Mouse (Mus musculus) bone marrow macrophage, adult 2 months (primary cell): ENCODE measurements at regions not wholly inside any gene's neighbourhood (a gene's known extent, or its start where the extent isn't known, plus 50 kb on each side); places are given as distances from the start of the nearest gene placed in this dataset.

ENCODE experiments used
- H3K27ac ChIP-seq: 2 replicates; pipeline ENCODE4 v1.5.1; 2012; ENCODE audit warnings: low read depth, low read length; ENCODE audit not compliant: insufficient read depth
- H3K4me1 ChIP-seq: 2 replicates; pipeline ENCODE4 v1.6.1; 2012; ENCODE audit warnings: low read length; ENCODE audit not compliant: control insufficient read depth, insufficient read depth
- H3K4me3 ChIP-seq: 2 replicates; pipeline ENCODE4 v1.5.1; 2012; ENCODE audit warnings: mild to moderate bottlenecking, low read length, moderate library complexity; ENCODE audit not compliant: insufficient read depth
- CTCF ChIP-seq: IDR thresholded peaks from 2 replicates; pipeline ENCODE4 v1.5.1; 2012; ENCODE audit warnings: low read depth, mild to moderate bottlenecking, low read length, moderate library complexity
- POLR2A ChIP-seq: IDR thresholded peaks from 2 replicates; pipeline ENCODE4 v1.6.1; 2012; ENCODE audit warnings: mild to moderate bottlenecking, low read depth, low read length, borderline replicate concordance

- peaks cover 3% of the 10 kb centered on the region; the same call in 1 of the 2 replicates for H3K4me1 ChIP-seq
- TF ChIP-seq CTCF (no peak), POLR2A (no peak)
- H3K27ac ChIP-seq: no peak overlapping the region
- H3K4me3 ChIP-seq: no peak overlapping the region
Measured at GRCm38 (mm10) chrX:57711914-57712313, 208.4 kb upstream of the Gpr101 start.

- Histone ChIP-seq H3K4me1 (peaks cover 7% of the 10 kb centered on the region), H3K4me3 (no peak overlapping the region), H3K27ac (no peak overlapping the region)
- no peak for TF ChIP-seq CTCF
- TF ChIP-seq POLR2A: no peak
Measured at GRCm38 (mm10) chrX:57709115-57709877, 205.7 kb upstream of the Gpr101 start.

GRCm38 (mm10) chrX:57708501-57708900 lies 204.9 kb upstream of the Gpr101 start:
- Histone ChIP-seq H3K4me3 (no peak overlapping the region), H3K4me1 (peaks cover 7% of the 10 kb centered on the region)
- TF ChIP-seq CTCF (no peak), POLR2A (no peak)

GRCm38 (mm10) chrX:57707932-57708331 lies 204.4 kb upstream of the Gpr101 start:
- Histone ChIP-seq H3K27ac (no peak overlapping the region), H3K4me3 (no peak overlapping the region), H3K4me1 (peaks cover 7% of the 10 kb centered on the region)
- TF ChIP-seq POLR2A: no peak

More at GRCm38 (mm10) chrX:57708501-57708900, 204.9 kb upstream of the Gpr101 start:
- no peak overlapping the region for H3K27ac ChIP-seq

- peak overlapping the region; percentile 40 for H3K27ac ChIP-seq
- no peak overlapping the region for H3K4me3 ChIP-seq
- TF ChIP-seq POLR2A (no peak), CTCF (no peak)
- peaks cover 7% of the 10 kb centered on the region for H3K4me1 ChIP-seq
Measured at GRCm38 (mm10) chrX:57706683-57707308, 203.2 kb upstream of the Gpr101 start.

GRCm38 (mm10) chrX:57692506-57692905 lies 188.9 kb upstream of the Gpr101 start:
- Histone ChIP-seq H3K27ac (no peak overlapping the region), H3K4me3 (no peak overlapping the region), H3K4me1 (no peaks in the 10 kb centered on the region)
- TF ChIP-seq CTCF: no peak
- TF ChIP-seq POLR2A: no peak

- H3K4me1 ChIP-seq: no peaks in the 10 kb centered on the region
- no peak overlapping the region for H3K27ac ChIP-seq
- no peak overlapping the region for H3K4me3 ChIP-seq
- TF ChIP-seq CTCF (no peak), POLR2A (no peak)
Measured at GRCm38 (mm10) chrX:57676764-57677163, 173.2 kb upstream of the Gpr101 start.

GRCm38 (mm10) chrX:57674955-57675354 lies 171.4 kb upstream of the Gpr101 start:
- Histone ChIP-seq H3K27ac (no peak overlapping the region), H3K4me3 (no peak overlapping the region), H3K4me1 (no peaks in the 10 kb centered on the region)
- TF ChIP-seq POLR2A (no peak), CTCF (peak; percentile 28; the same call in 1 of the 2 replicates)

- TF ChIP-seq CTCF: no peak
- Histone ChIP-seq H3K4me3 (no peak overlapping the region), H3K4me1 (no peaks in the 10 kb centered on the region), H3K27ac (no peak overlapping the region)
Measured at GRCm38 (mm10) chrX:57659571-57659970, 156.0 kb upstream of the Gpr101 start.

- TF ChIP-seq CTCF (no peak), POLR2A (no peak)
- H3K4me3 ChIP-seq: no peak overlapping the region
Measured at GRCm38 (mm10) chrX:57656035-57656434, 152.5 kb upstream of the Gpr101 start.

More at GRCm38 (mm10) chrX:57656035-57656434, 152.5 kb upstream of the Gpr101 start:
- Histone ChIP-seq H3K4me1 (no peaks in the 10 kb centered on the region), H3K27ac (no peak overlapping the region)
